Mouse (Mus musculus) left cerebral cortex, adult 8-10 months (tissue): ENCODE data around the gene Ppp1r9b. TPM values are rescaled to one million over a fixed set of nuclear protein-coding genes. Genes with fewer than 3 reads are reported as not detected.

Experiments
- DNase-seq, 2 experiments: peaks; one replicate each; pipeline ENCODE4 v3.0.0; 2022; ENCODE audit warnings: low spot score in 2 of 2
- total RNA-seq, 4 experiments: library from RNA; stranded (reverse); gene quantifications; 2 replicates each; pipeline ENCODE4 v1.2.4; 2022

Gene Ppp1r9b
- total RNA-seq, 4 experiments from 2014 or later: 708 to 774 (median 713) TPM

DNA sequence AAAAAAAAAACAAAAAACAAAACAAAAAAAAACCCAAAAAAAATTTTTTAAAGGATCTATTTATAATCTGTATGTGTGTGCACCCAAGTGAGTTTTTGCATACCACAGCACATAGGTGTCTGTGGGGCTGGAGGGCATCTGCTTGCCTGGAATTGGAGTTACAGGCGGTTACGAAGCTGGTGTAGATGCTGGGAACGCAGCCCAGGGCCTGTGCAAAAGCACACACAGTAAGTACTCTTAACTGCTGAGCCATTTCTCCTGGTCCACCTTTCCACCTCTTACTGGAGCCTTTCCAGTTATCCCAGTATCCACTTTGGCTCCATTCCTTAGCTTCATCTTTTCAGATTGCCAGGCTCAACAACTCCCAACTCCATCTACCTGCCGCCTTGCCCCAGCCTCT, 52.2 kb downstream of the Ppp1r9b start:
- no peak for DNase-seq

DNA sequence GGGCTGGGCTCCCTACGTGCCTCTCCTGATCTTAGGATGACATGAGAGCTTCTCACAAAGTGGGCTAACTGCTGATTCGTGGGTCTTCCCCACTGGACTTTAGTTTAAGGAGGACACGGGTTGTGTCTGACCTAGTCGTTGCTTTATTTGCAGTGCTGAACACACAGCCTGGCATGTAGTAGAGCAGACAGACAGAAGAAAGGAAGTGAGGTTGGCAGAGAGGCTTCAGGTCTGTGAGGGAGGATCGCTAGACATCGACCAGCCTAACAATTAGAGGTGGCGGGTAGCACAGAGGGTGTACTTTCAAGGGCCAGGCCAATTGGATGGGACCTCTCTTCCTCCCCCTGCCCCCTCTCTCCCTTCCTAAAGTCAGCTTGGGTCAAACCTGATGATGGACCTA, 52.8 kb downstream of the Ppp1r9b start:
- DNase-seq: no peak

DNA sequence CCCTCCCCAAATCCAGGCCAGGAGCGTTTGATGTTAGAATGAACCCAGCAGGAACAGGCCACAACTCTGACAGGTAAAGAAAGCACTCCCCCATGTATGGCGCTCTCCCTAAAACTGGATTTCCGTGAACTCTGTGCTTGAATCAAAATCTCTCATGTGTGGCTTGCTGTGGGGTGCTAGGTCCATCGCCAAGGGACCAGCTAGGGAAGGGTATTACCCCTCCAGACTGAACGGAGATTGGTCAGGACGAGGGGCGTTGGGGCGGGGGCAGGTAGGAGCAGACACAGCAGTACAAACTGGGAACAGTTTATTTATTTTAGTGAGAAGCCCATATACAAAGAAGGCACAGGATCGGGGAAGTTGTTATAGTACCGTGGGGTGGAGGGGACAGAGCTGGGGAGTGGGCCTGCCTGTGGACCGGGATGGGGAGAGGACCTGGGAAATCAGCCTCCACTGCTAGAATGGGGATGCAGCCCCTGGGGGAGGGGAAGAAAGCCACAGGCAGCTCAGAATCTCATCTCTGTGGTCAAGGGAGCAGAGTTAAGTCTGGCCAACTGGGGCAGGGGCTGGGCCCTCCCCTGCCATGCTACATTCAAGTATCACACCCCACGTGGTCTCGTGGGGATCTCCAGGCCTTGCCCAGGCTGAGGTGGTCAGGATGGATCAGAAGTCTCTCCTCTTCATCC, 53.5 kb downstream of the Ppp1r9b start:
- no peak for DNase-seq

DNA sequence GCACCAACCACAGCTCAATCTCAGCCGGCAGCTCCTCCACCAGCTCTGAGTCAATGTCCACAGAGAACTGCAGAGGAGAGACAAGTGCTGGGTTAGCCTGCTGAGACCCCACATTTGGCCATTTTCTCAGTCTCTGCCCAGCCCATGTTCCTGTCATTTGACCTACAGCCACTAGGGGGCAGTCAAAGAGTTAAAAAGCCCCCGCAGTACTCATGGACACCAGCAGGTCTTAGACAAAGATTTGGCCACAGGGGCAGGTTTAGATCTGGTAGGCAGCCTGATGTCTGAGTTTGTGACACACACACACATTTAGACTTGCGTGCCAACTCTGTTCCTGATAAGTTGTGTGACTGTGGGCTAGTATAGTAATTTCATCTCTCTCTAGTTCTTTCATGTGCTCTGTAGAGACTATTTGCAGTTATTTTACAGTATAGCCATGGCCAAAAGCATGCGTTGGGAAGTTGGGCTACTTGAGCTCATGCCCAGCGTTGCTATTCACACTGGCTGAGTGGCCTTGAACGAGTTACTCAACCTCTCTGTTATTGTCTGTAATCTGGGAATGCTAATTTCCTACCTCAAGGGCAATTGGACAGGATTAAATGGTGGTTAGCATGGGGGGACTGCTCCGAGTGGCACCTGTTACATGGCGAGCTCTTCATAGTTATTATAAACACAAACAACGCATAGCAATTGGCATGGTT, 56.3 kb downstream of the Ppp1r9b start:
- no peak for DNase-seq

DNA sequence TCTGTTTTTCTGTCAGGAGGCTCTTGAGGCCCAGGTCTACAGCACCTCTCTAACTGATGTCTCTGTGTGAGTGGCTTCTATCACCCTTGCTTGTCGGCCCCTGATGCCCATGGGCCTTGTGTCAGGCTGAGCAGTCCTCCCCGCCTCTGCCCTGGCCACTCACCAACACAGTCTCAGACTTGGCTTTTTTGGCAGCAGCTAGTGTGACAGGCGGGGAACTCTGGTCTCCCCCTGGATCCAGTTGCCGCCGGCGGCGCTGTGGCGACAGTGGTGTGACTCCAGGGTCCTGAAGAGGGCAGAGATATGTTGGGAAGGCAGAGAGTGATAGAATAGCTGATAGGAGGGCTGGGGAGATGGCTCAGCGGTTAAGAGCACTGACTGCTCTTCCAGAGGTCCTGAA, 62.2 kb downstream of the Ppp1r9b start:
- no peak for DNase-seq

Other genes starting within 250 kb of the Ppp1r9b start
- gene Cdc34b, start 249.3 kb upstream of the Ppp1r9b start, total RNA-seq: under 1 TPM in 2 of 4 experiments, not detected in 2; 0.27 to 0.51 TPM
- gene Tmem92, start 208.3 kb upstream of the Ppp1r9b start, total RNA-seq: not detected
- 10 to 100 TPM in 1 of 4 experiments, 1 to 10 TPM in 3; 7.0 to 10.2 (median 8.0) TPM for gene Col1a1, start 54.8 kb upstream of the Ppp1r9b start, total RNA-seq
- not detected for gene Hils1, start 23.4 kb upstream of the Ppp1r9b start, total RNA-seq
- under 1 TPM in 3 of 4 experiments, not detected in 1; 0.23 to 0.48 (median 0.25) TPM for gene Sgca, start 14.7 kb upstream of the Ppp1r9b start, total RNA-seq
- gene Samd14, start 18.8 kb downstream of the Ppp1r9b start, total RNA-seq: 10 to 100 TPM; 24.4 to 28.9 (median 28.7) TPM
- 100 to 1,000 TPM; 112 to 125 (median 120) TPM for gene Pdk2, start 50.3 kb downstream of the Ppp1r9b start, total RNA-seq
- gene Itga3, start 85.8 kb downstream of the Ppp1r9b start, total RNA-seq: 10 to 100 TPM; 15.9 to 22.5 (median 19.6) TPM
- gene Dlx3, start 129.1 kb downstream of the Ppp1r9b start, total RNA-seq: under 1 TPM in 1 of 4 experiments, not detected in 3; 0.14 TPM
- gene Dlx4, start 155.2 kb downstream of the Ppp1r9b start, total RNA-seq: under 1 TPM in 3 of 4 experiments, not detected in 1; 0.15 to 0.40 (median 0.33) TPM